Mouse (Mus musculus) MEL (cell line): ENCODE measurements around the gene Sox21. TPM values are rescaled to one million over a fixed set of nuclear protein-coding genes. Genes with fewer than 3 reads are reported as not detected.

Experiments used
- DNase-seq: peaks from one replicate; pipeline ENCODE4 v3.0.0; 2011; ENCODE audit warnings: low read depth, low spot score
- H3K27ac ChIP-seq: 2 replicates; pipeline ENCODE4 v1.5.1; 2012; ENCODE audit warnings: low read depth, mild to moderate bottlenecking, control low read depth, low read length, moderate library complexity; ENCODE audit not compliant: control insufficient read depth
- H3K27me3 ChIP-seq, 2 experiments: fragments of 150-350 bp in 1 of 2; sonication (generic) in 1 of 2; 2 replicates each; pipeline ENCODE4 v1.6.1; 2012; ENCODE audit warnings: low read length in 2 of 2, mild to moderate bottlenecking in 2 of 2, improper control_type of control experiment in 1 of 2, moderate library complexity in 1 of 2; ENCODE audit not compliant: insufficient read depth in 2 of 2, control insufficient read depth in 1 of 2
- H3K36me3 ChIP-seq, 2 experiments: 2 replicates each; pipeline ENCODE4 v1.6.1; 2012 to 2014; ENCODE audit warnings: low read length in 2 of 2, improper control_type of control experiment in 1 of 2, inconsistent platforms in 1 of 2, mild to moderate bottlenecking in 1 of 2; ENCODE audit not compliant: insufficient read depth in 2 of 2, control insufficient read depth in 1 of 2
- H3K4me1 ChIP-seq, 2 experiments: fragments of 150-350 bp in 1 of 2; sonication (generic) in 1 of 2; 2 replicates each; pipeline ENCODE4 v1.6.1; 2012; ENCODE audit warnings: low read length in 2 of 2, improper control_type of control experiment in 1 of 2, mild to moderate bottlenecking in 1 of 2; ENCODE audit not compliant: insufficient read depth in 2 of 2, control insufficient read depth in 1 of 2
- H3K4me3 ChIP-seq, 2 experiments: fragments of 150-350 bp in 1 of 2; sonication (generic) in 1 of 2; 2 replicates each; pipeline ENCODE4 v1.5.1; 2012; ENCODE audit warnings: low read depth in 2 of 2, low read length in 2 of 2, mild to moderate bottlenecking in 2 of 2, moderate library complexity in 2 of 2, control low read depth in 1 of 2, improper control_type of control experiment in 1 of 2; ENCODE audit not compliant: control insufficient read depth in 1 of 2, insufficient read depth in 1 of 2
- H3K79me2 ChIP-seq: 2 replicates; pipeline ENCODE4 v1.6.1; 2012; ENCODE audit warnings: mild to moderate bottlenecking, low read length, moderate library complexity; ENCODE audit not compliant: control insufficient read depth, poor library complexity, insufficient read depth
- H3K9ac ChIP-seq: 2 replicates; pipeline ENCODE4 v1.6.1; 2012; ENCODE audit warnings: low read depth, mild to moderate bottlenecking, control low read depth, low read length, moderate library complexity; ENCODE audit not compliant: control insufficient read depth, poor library complexity, severe bottlenecking
- H3K9me3 ChIP-seq: fragments of 150-350 bp; sonication (generic); replicated peaks from 2 replicates; pipeline ENCODE4 v1.6.1; 2012; ENCODE audit warnings: mild to moderate bottlenecking, low read length, improper control_type of control experiment, moderate library complexity; ENCODE audit not compliant: insufficient read depth
- CHD2 ChIP-seq: IDR thresholded peaks from 2 replicates; pipeline ENCODE4 v1.6.1; 2011; ENCODE audit warnings: low read length, improper control_type of control experiment
- EP300 ChIP-seq, 2 experiments: IDR thresholded peaks; 2 replicates each; pipeline ENCODE4 v1.6.1; 2011; ENCODE audit warnings: improper control_type of control experiment in 2 of 2, low read length in 2 of 2, low read depth in 1 of 2, mild to moderate bottlenecking in 1 of 2
- GATA1 ChIP-seq: IDR thresholded peaks from 2 replicates; pipeline ENCODE4 v1.6.1; 2011; ENCODE audit warnings: low read depth, low read length, improper control_type of control experiment
- JUND ChIP-seq: IDR thresholded peaks from 2 replicates; pipeline ENCODE4 v1.6.1; 2011; ENCODE audit warnings: low read depth, mild to moderate bottlenecking, improper control_type of control experiment, low read length
- MAX ChIP-seq: IDR thresholded peaks from 2 replicates; pipeline ENCODE4 v1.6.1; 2011; ENCODE audit warnings: low read length, improper control_type of control experiment
- NRF1 ChIP-seq: IDR thresholded peaks from 2 replicates; pipeline ENCODE4 v1.6.1; 2014; ENCODE audit warnings: low read depth, mild to moderate bottlenecking, inconsistent platforms, low read length, improper control_type of control experiment, moderate library complexity; ENCODE audit not compliant: poor library complexity, insufficient read depth, severe bottlenecking
- POLR2A ChIP-seq, 2 experiments: IDR thresholded peaks; 2 replicates each; pipeline ENCODE4 v1.6.1; 2011 to 2012; ENCODE audit warnings: low read length in 2 of 2, mild to moderate bottlenecking in 2 of 2, control low read depth in 1 of 2, improper control_type of control experiment in 1 of 2, low read depth in 1 of 2, moderate library complexity in 1 of 2; ENCODE audit not compliant: control insufficient read depth in 1 of 2, insufficient read depth in 1 of 2, poor library complexity in 1 of 2
- SIN3A ChIP-seq: IDR thresholded peaks from 2 replicates; pipeline ENCODE4 v1.6.1; 2012; ENCODE audit warnings: low read length, improper control_type of control experiment, inconsistent platforms
- SMC3 ChIP-seq: IDR thresholded peaks from 2 replicates; pipeline ENCODE4 v1.6.1; 2011; ENCODE audit warnings: low read depth, low read length, improper control_type of control experiment
- UBTF ChIP-seq: IDR thresholded peaks from 2 replicates; pipeline ENCODE4 v1.6.1; 2012; ENCODE audit warnings: low read depth, mild to moderate bottlenecking, inconsistent platforms, low read length, improper control_type of control experiment, moderate library complexity, borderline replicate concordance; ENCODE audit not compliant: insufficient read depth
- ZC3H11A ChIP-seq: IDR thresholded peaks from 2 replicates; pipeline ENCODE4 v1.6.1; 2012; ENCODE audit warnings: low read depth, mild to moderate bottlenecking, inconsistent platforms, low read length, improper control_type of control experiment
- polyA plus RNA-seq, 2 experiments: library from polyadenylated mRNA; stranded (reverse) in 1 of 2; unstranded in 1 of 2; fragments of >175 nt in 1 of 2; fragments of >200 nt in 1 of 2; gene quantifications; 2 replicates each; pipeline versions ENCODE4 v1.2.1 to v1.2.4; 2012; ENCODE audit warnings: low replicate concordance in 2 of 2, low read depth in 1 of 2; ENCODE audit not compliant: insufficient read length in 2 of 2, insufficient read depth in 1 of 2, missing spikeins in 1 of 2
- total RNA-seq: library from RNA; depleted of rRNA; stranded (reverse); fragments of 300-350 nt; gene quantifications from 2 replicates; pipeline ENCODE4 v1.2.3, GENCODE M21; 2012

The Sox21 gene
- total and polyA plus RNA-seq, 3 experiments: not detected

DNA sequence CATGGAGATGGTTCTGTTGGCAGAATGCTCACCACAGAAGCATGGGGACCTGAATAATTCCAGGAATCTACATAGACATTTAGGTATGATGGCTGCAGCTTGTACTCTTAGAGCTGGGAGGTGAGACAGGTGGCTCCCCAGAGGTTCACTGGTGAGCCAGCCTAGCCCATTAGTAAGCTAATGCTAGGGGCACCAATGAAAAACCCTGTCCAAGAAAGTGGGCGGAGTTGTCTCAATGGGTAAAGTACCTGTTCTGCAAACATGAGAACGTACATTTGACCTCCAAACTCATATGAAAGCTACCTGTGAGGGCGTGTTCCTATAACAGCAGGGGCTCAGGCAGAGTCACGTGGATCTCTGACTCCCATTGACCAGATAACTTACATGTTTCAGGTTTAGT, 32.0 kb upstream of the Sox21 start:
- H3K27ac ChIP-seq: no peak overlapping the region
- no peak for DNase-seq
- no peak overlapping the region for H3K9ac ChIP-seq
- H3K36me3 ChIP-seq: no peaks in the 10 kb centered on the region
- TF ChIP-seq ZC3H11A: no peak
- H3K4me1 ChIP-seq: no peaks in the 10 kb centered on the region
- no peaks in the 10 kb centered on the region; a peak in 1 of 4 replicates for H3K27me3 ChIP-seq
- no peak overlapping the region for H3K4me3 ChIP-seq
- H3K9me3 ChIP-seq: no peaks in the 10 kb centered on the region
- H3K79me2 ChIP-seq: no peaks in the 10 kb centered on the region

DNA sequence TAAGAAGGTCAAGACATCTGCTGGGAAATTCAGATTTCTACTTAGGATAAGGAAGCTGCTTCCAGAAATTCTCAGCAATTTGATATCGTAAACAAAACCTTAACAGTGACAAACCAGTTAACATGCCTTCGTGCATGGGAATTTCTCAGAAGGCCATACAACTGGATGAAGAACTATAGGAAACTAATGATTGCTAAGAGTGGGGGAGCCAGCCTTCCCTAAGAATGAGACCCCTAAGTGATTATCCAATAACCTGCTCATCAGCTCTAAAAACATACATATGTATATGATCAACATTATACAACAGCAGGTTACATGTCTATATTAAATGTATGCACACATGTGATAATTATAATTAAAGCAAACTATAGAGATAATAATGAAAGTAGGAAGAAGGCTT, 29.8 kb upstream of the Sox21 start, which contains the start of gene Gm9376:
Gene Gm9376, plus strand, starts transcription at position 301 of the 400 bp plus-strand sequence.
- TF ChIP-seq EP300 (IDR thresholded peaks at IDR 0.05; ENCODE audit: low read depth in 1 of 2, low read length in 2 of 2) (no peak), MAX (no peak), UBTF (no peak), POLR2A (IDR thresholded peaks at IDR 0.05; ENCODE audit: control insufficient read depth in 1 of 2, insufficient read depth in 1 of 2, low read depth in 1 of 2, low read length in 2 of 2, poor library complexity in 1 of 2) (no peak), CHD2 (no peak), JUND (no peak), SMC3 (no peak), GATA1 (no peak), NRF1 (no peak)

DNA sequence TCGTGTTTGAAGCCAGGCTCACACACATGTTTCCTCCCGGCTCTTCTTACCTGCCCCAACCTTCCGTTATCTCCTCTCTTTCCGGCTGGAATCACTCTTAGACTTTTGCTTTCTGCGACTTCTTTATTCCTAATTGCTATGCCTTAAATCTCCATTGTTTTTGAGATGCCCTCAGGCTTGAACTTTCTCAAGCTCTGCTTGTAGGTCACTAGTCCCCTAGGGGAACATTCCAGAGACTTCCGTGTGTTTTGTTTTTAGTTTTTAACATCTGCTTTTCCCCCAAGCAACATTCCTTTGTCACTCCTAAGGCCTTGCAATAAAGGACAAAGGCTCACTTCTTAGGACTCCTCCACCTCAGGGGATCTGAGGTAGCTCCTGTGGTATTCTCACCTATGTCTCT, 16.6 kb upstream of the Sox21 start:
- no peak for DNase-seq
- Histone ChIP-seq H3K9me3 (no peaks in the 10 kb centered on the region), H3K79me2 (no peaks in the 10 kb centered on the region), H3K9ac (no peak overlapping the region), H3K4me1 (no peaks in the 10 kb centered on the region), H3K27ac (no peak overlapping the region), H3K4me3 (no peak overlapping the region), H3K27me3 (no peaks in the 10 kb centered on the region), H3K36me3 (no peaks in the 10 kb centered on the region)
- no peak for TF ChIP-seq GATA1
- TF ChIP-seq UBTF: no peak
- no peak for TF ChIP-seq SIN3A

More for the DNA sequence above, 29.8 kb upstream of the Sox21 start, which contains the start of gene Gm9376:
- Histone ChIP-seq H3K27me3 (no peaks in the 10 kb centered on the region), H3K79me2 (no peaks in the 10 kb centered on the region), H3K9me3 (no peaks in the 10 kb centered on the region), H3K9ac (no peak within 1 kb of the TSS), H3K4me1 (no peaks in the 10 kb centered on the region), H3K27ac (no peak within 1 kb of the TSS), H3K36me3 (no peaks in the 10 kb centered on the region), H3K4me3 (no peak within 1 kb of the TSS)
- DNase-seq: no peak
